Mouse (Mus musculus) neutrophil, adult 83 days (primary cell): ENCODE data around the gene Ptges3l. TPM values are rescaled to one million over a fixed set of nuclear protein-coding genes. Genes with fewer than 3 reads are reported as not detected.

Source experiments
- total RNA-seq, 2 experiments: library from RNA; stranded (reverse); gene quantifications; one replicate each; pipeline ENCODE4 v1.2.4; 2023

Ptges3l gene
- under 1 TPM; 0.35 to 0.82 TPM for total RNA-seq

GRCm38 (mm10) chr11:101424925-101425813 lies at the start of gene Ptges3l, which contains the start of gene Rundc1:
Ptges3l (minus strand) TSS chr11:101425333.
Rundc1 (plus strand) TSS chr11:101425085.

GRCm38 (mm10) chr11:101465869-101466551 lies 40.9 kb upstream of the Ptges3l start, which contains the start of gene Vat1:
Vat1 (minus strand) TSS chr11:101466230.

GRCm38 (mm10) chr11:101464211-101465100 lies 39.3 kb upstream of the Ptges3l start, which contains the start of gene Rnd2:
Rnd2 (plus strand) TSS chr11:101464999.

GRCm38 (mm10) chr11:101448274-101448746 lies 23.2 kb upstream of the Ptges3l start, which contains the start of gene Ifi35:
Ifi35 (plus strand) TSS chr11:101448407.

GRCm38 (mm10) chr11:101442127-101442693 lies 17.1 kb upstream of the Ptges3l start, which contains the start of gene Rpl27:
Rpl27 (plus strand) TSS chr11:101442298.

GRCm38 (mm10) chr11:101424105-101424851 lies 855 bp downstream of the Ptges3l start, which contains the start of gene Gm27029:
Gm27029 (minus strand) TSS chr11:101424796.

GRCm38 (mm10) chr11:101417101-101417855 lies 7.9 kb downstream of the Ptges3l start, which contains the start of gene Aarsd1:
Aarsd1 (minus strand) TSS chr11:101417615.

Other genes with a start within 250 kb of the Ptges3l start
- under 1 TPM; 0.77 to 0.83 TPM for gene Ccr10, start 249.9 kb downstream of the Ptges3l start, total RNA-seq
- gene Ezh1, start 198.9 kb downstream of the Ptges3l start, total RNA-seq: 10 to 100 TPM; 40.5 to 48.5 TPM
- not detected for gene Ramp2, start 179.3 kb downstream of the Ptges3l start, total RNA-seq
- 10 to 100 TPM; 59.3 to 60.8 TPM for gene Vps25, start 171.6 kb downstream of the Ptges3l start, total RNA-seq
- 1 to 10 TPM in 1 of 2 experiments, under 1 TPM in 1; 0.93 to 1.4 TPM for gene Wnk4, start 164.8 kb downstream of the Ptges3l start, total RNA-seq
- 1 to 10 TPM; 1.1 TPM for gene Cntd1, start 146.3 kb downstream of the Ptges3l start, total RNA-seq
- gene Coa3, start 146.2 kb downstream of the Ptges3l start, total RNA-seq: 10 to 100 TPM; 28.9 to 32.6 TPM
- 100 to 1,000 TPM; 134 to 148 TPM for gene Becn1, start 123.0 kb downstream of the Ptges3l start, total RNA-seq
- gene Psme3, start 109.1 kb downstream of the Ptges3l start, total RNA-seq: 10 to 100 TPM; 71.5 to 76.8 TPM
- gene Aoc2, start 100.3 kb downstream of the Ptges3l start, total RNA-seq: 1 to 10 TPM; 3.7 to 4.9 TPM
- under 1 TPM; 0.13 to 0.18 TPM for gene Aoc3, start 94.7 kb downstream of the Ptges3l start, total RNA-seq
- gene G6pc, start 57.8 kb downstream of the Ptges3l start, total RNA-seq: not detected
- 10 to 100 TPM; 17.1 to 19.2 TPM for gene Aarsd1, start 7.7 kb downstream of the Ptges3l start, total RNA-seq
- 1 to 10 TPM; 1.6 to 2.0 TPM for gene Gm27029, start 537 bp downstream of the Ptges3l start, total RNA-seq
- gene Rundc1, start 248 bp downstream of the Ptges3l start, total RNA-seq: 1 to 10 TPM; 6.6 to 7.7 TPM
- 10 to 100 TPM; 45.5 to 47.2 TPM for gene Rpl27, start 17.0 kb upstream of the Ptges3l start, total RNA-seq
- gene Ifi35, start 23.1 kb upstream of the Ptges3l start, total RNA-seq: 10 to 100 TPM; 16.4 to 21.7 TPM
- under 1 TPM in 1 of 2 experiments, not detected in 1; 0.61 TPM for gene Rnd2, start 39.7 kb upstream of the Ptges3l start, total RNA-seq
- gene Vat1, start 40.9 kb upstream of the Ptges3l start, total RNA-seq: 10 to 100 TPM; 14.6 to 16.3 TPM
- gene Brca1, start 126.6 kb upstream of the Ptges3l start, total RNA-seq: 10 to 100 TPM; 15.4 to 19.1 TPM
- 10 to 100 TPM; 59.5 to 80.0 TPM for gene Nbr1, start 126.8 kb upstream of the Ptges3l start, total RNA-seq
- gene Tmem106a, start 156.9 kb upstream of the Ptges3l start, total RNA-seq: 10 to 100 TPM; 11.5 to 11.6 TPM
- not detected for gene Gm11634, start 173.9 kb upstream of the Ptges3l start, total RNA-seq
- 10 to 100 TPM; 17.1 to 20.1 TPM for gene Rdm1, start 201.9 kb upstream of the Ptges3l start, total RNA-seq
- 1 to 10 TPM in 1 of 2 experiments, under 1 TPM in 1; 0.68 to 1.6 TPM for gene Arl4d, start 240.2 kb upstream of the Ptges3l start, total RNA-seq